Mouse (Mus musculus) MEL-GATA-1-ER (cell line): Measurements from ENCODE around the gene Lrrc72.
"Not testable (repeated sequence)": the region's sequence is repeated elsewhere in the genome, so short reads cannot be mapped to it uniquely, and the experiment has no call there.

Source experiments
- DNase-seq: peaks from one replicate; pipeline ENCODE4 v3.0.0-alpha.2; 2012; ENCODE audit warnings: low read depth; ENCODE audit errors: extremely low read depth

Gene Lrrc72

GRCm38 (mm10) chr12:36253298-36253697 lies at the start of gene Lrrc72:
Gene Lrrc72, minus strand, starts transcription at chr12:36253398.
- DNase-seq, result no peak

- DNase-seq, result no peak
Measured at GRCm38 (mm10) chr12:36302326-36302725, 49.1 kb upstream of the Lrrc72 start.

GRCm38 (mm10) chr12:36291346-36291745 lies 38.1 kb upstream of the Lrrc72 start:
- DNase-seq, result no peak

GRCm38 (mm10) chr12:36290465-36290864 lies 37.3 kb upstream of the Lrrc72 start:
- no peak for DNase-seq

GRCm38 (mm10) chr12:36289634-36290033 lies 36.4 kb upstream of the Lrrc72 start:
- no peak for DNase-seq

- DNase-seq, result no peak
Measured at GRCm38 (mm10) chr12:36274823-36275222, 21.6 kb upstream of the Lrrc72 start.

GRCm38 (mm10) chr12:36267670-36268246 lies 14.6 kb upstream of the Lrrc72 start:
- DNase-seq, result no peak

GRCm38 (mm10) chr12:36262116-36262721 lies 9.0 kb upstream of the Lrrc72 start:
- no peak for DNase-seq

- no peak for DNase-seq
Measured at GRCm38 (mm10) chr12:36255413-36255812, 2.2 kb upstream of the Lrrc72 start.

- no peak for DNase-seq
Measured at GRCm38 (mm10) chr12:36241171-36241570, 12.0 kb downstream of the Lrrc72 start.

- DNase-seq, result no peak
Measured at GRCm38 (mm10) chr12:36231386-36231785, 21.8 kb downstream of the Lrrc72 start.

- DNase-seq, result no peak
Measured at GRCm38 (mm10) chr12:36224392-36224791, 28.8 kb downstream of the Lrrc72 start.

GRCm38 (mm10) chr12:36216905-36217304 lies 36.3 kb downstream of the Lrrc72 start:
- DNase-seq, result no peak

- no peak for DNase-seq
Measured at GRCm38 (mm10) chr12:36216230-36216629, 37.0 kb downstream of the Lrrc72 start.

- DNase-seq, result peak; percentile 39
Measured at GRCm38 (mm10) chr12:36215149-36215480, 38.1 kb downstream of the Lrrc72 start.

- peak; percentile 83 for DNase-seq
Measured at GRCm38 (mm10) chr12:36214389-36215148, 38.6 kb downstream of the Lrrc72 start.

- DNase-seq, result no peak
Measured at GRCm38 (mm10) chr12:36210096-36210495, 43.1 kb downstream of the Lrrc72 start.

GRCm38 (mm10) chr12:36208456-36208855 lies 44.7 kb downstream of the Lrrc72 start:
- no peak for DNase-seq

- no peak for DNase-seq
Measured at GRCm38 (mm10) chr12:36207800-36208148, 45.4 kb downstream of the Lrrc72 start.

GRCm38 (mm10) chr12:36207072-36207799 lies 46.0 kb downstream of the Lrrc72 start:
- no peak for DNase-seq

GRCm38 (mm10) chr12:36205579-36206119 lies 47.5 kb downstream of the Lrrc72 start:
- DNase-seq, result not testable (repeated sequence)

- no peak for DNase-seq
Measured at GRCm38 (mm10) chr12:36194976-36195375, 58.2 kb downstream of the Lrrc72 start.
